Mouse (Mus musculus) brain, adult 2 months (tissue): ENCODE measurements around the gene Phactr1.

Experiments
- DNase-seq: peaks from one replicate; pipeline ENCODE4 v3.0.0; 2011; ENCODE audit warnings: low read depth, low spot score

Phactr1 gene

DNA sequence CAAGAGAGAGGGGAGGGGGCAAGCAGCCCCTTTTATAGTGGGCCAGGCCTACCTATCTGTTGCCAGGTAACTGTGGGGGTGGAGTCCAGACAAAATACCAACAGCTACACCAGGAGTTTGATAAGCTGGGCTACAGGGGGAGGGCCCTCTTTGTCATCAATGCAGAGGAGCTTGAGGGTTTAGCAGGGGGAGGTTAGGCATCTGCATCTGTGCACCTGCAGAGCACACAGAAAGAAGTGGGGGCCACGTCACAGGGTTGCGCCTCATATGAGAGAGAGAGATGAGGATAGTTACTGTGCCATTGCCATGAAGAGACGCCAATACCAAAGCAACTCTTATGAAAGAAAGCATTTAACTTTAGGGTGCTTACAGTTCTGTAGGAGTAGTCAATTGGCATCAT is 496.3 kb downstream of the Phactr1 start:
- DNase-seq: no peak

DNA sequence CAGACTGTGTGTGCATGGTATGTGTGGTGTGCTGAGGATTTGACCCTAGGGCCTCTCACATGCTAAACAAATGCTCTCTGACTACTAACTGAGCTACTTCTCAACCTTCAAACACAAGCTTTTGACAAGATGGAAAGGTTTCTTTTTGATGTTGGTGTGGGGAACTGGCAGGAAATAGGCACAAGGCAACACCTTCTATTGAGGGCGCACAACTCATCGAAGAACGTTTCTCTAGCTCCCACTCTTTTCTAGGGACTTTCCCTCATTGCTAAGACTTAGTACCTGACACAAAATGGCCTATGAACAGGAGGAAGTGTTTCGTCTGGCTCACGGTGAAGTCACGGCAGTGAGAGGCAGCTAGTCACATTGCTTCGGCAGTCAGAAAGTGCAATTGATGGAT is 496.9 kb downstream of the Phactr1 start:
- DNase-seq: no peak

DNA sequence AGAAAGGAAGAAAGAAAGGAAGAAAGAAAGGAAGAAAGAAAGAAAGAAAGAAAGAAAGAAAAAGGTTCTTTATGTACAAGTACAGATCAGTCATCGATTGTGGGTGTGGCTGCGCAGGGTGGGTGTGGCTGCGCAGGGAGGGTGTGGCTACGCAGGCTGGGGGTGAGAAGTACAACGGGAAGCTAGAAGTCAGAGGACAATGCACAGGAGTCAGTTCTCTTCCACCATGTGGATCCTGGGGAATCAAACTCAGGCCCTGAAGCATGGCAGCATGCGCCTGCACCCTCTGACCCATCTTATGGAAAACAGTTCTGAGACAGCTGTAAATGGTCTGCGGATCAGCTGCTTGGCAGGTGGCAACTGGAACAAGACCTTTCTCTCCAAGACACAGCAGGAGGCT is 500.7 kb downstream of the Phactr1 start:
- DNase-seq: no peak

DNA sequence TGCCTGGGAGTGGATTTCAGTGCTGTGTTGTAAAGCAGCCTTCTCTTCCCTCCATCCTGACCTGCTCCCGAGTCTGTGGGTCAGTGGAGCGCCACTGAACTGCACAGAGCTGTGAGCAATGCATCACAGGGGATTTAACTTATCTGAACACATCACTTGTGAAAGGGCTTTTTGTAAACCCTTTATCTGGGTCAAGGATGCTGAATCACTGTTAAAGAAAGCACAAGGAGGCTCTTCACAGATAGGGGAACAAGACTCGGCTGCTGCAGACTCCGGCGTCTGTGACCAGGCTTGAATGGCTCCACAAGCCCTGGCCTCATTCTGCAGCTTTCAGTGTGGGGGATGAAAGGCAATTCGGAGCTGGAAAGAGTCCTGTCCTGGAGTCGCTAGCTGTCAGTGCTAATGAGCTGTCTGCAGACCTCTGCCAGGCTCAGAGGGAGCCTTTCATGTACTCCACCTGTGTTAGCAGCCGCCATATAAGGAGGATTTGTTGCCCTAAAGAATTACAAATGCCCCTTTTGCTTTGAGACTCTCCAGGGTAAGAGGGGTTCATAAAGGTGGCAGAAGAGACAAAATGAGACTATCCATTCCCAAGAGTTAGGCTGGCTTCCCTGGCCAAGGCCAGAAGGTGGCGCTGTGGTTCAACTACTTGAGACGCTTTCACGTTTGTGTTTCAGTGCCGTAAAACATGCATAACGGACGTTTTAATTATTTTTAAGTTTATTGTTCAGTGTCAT is 502.2 kb downstream of the Phactr1 start:
- peak; percentile 92 for DNase-seq

DNA sequence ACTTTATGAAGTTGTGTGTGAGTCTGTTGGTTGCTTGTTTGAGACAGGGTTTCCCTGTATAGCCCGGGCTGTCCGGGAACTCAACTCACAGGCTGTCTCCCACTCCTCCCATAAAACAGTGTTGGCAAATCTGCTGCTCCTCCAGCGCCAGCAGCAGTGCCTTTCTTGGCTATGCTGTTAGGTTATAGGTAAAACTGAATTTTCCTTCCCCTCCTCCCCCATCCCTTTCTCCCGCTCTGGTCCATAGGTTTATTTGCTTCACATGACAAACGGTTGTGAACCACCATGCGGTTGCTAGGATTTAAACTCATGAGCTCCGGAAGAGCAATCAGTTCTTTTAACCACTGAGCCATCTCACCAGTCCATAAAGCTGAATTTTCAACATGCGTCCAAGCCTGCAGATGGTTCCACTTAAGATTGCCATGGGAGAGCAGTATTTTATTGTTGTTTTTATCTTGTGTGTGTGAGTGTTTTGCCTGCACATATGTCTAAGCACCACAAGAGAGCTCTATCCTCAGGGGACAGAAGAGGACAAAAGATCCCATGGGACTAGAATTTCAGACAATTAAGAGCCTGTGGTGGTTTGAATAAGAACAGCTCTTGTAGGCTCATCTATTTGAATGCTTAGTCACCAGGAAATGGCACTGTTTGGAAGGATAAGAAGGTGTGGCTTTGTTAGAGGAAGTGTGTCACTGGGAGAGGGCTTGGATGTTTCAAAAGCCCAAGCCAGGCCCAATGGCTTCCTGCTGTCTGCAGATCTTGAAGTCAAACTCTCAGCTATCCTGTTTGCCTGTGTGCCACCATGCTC is 503.0 kb downstream of the Phactr1 start:
- DNase-seq: no peak

DNA sequence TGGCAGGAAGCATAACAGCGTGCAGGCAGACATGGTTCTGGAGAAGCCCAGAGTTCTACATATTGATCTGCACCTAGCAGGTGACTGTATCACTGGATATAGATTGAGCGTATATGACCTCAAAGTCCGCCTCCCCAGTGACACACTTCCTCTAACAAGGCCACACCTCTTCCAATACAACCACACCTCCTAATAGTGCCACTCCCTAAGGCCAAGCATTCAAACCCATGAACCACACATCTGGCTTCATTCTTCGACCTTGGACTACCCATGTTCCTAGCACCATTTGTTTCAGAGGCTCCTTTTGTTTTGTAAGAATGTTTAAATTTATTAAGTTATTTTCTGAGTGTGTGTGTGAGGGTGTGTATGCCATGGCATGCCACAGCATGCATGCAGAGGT is 507.3 kb downstream of the Phactr1 start:
- no peak for DNase-seq
